Mouse (Mus musculus): ENCODE results near the gene Hmgn3.
"Not testable (repeated sequence)": the region's sequence is repeated elsewhere in the genome, so short reads cannot be mapped to it uniquely, and the experiment has no call there.

Hmgn3 gene

DNA sequence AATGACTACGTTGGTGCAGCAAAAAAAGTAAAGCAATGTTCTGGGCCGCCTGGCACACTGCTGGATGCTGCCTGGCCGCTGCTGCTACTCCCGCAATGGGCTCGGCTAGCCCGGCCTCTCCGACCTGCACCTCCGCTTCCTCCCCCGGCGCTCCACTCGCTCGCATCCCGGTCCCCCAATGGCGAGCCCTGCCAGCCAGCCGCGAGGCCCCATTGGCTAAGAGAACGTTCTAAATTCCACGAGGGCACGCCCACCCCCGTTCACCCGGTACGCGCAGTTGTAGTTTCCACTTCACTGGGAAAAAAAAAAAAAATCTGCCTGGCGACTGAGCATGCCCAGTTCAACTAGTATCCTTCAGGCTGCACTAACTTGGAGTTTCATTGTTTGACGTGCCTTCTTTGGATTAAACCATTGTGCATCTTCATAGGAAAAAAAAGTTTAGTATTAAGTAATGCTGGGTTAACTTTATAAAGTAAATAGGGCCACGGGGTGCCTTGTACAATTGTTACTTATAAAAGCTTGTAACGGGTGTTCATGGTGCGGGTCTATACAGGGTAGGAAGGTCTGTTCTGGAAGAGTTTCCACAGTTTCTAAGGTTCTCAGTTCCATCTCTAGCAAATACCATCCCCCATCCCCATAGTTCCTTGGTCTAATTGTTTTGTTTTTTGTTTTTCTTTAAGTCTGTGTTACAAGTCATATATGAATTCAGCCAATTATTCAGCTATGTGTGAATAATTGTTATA is at the start of gene Hmgn3:
Gene Hmgn3 (minus strand): TSS at position 240 of the 743 bp plus-strand sequence.
- in situ Hi-C loops (cut with MboI; ENCODE audit: unreplicated experiment in 2 of 2): no loop called here

DNA sequence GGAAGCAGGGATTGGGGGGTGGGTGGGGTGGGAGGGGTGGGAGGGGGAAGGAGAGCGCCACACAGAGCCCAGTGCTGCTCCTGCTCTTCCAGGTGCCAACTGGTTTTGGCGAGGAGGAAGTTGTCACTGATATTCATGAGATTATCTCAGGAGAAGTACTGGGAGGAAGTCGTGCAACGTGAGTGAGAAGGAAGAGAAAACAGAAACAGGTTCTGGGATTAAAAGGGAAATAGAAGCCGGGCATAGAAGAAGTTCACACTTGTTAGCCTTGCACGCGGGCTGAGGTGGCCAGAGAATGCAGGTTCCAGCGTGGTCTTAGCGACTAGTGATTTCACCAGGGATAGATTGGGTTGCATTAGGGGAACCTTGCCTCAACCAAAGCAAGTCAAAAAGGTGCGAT is 49.3 kb upstream of the Hmgn3 start:
- in situ Hi-C loops (cut with MboI; ENCODE audit: unreplicated experiment in 2 of 2): no loop called here

DNA sequence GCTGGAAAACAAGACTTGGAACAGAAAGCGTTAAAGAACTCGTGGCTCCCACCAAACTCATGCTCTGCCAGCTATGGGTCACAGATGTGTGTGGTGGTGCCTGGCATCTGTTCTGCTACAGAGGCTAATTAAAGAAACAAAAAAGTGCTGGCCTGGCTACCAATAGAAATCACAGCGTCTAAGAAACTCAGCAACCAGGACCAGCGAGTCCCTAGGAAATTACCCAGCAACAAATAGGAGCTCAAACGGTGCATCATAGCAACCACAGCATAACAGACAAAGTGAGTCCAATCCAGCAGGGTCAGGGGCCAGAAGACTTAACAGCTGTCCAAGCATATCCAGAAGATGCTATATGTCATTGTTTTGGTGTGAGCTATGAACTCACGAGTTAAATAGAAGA is 48.5 kb upstream of the Hmgn3 start:
- in situ Hi-C loops (cut with MboI; ENCODE audit: unreplicated experiment in 2 of 2): no loop called here

DNA sequence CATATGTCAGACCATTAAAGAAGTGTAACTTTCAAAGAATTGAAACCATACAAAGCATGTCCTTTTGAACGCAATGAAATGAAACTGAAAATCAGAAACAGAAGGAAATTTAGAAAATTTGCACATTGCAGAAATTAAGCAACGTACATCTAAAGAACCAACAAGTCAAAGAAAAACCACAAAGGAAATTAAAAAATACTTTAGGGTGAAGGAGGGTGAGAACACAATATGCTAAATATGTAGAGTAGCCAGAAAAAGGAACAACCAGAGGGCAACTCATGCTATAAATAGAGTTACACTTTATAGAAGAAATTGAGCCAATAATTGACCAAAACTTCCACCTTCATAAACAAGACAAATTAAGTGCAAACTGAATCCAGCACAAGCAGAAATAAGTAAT is 41.3 kb upstream of the Hmgn3 start:
- in situ Hi-C loops (cut with MboI; ENCODE audit: unreplicated experiment in 2 of 2): no loop called here

DNA sequence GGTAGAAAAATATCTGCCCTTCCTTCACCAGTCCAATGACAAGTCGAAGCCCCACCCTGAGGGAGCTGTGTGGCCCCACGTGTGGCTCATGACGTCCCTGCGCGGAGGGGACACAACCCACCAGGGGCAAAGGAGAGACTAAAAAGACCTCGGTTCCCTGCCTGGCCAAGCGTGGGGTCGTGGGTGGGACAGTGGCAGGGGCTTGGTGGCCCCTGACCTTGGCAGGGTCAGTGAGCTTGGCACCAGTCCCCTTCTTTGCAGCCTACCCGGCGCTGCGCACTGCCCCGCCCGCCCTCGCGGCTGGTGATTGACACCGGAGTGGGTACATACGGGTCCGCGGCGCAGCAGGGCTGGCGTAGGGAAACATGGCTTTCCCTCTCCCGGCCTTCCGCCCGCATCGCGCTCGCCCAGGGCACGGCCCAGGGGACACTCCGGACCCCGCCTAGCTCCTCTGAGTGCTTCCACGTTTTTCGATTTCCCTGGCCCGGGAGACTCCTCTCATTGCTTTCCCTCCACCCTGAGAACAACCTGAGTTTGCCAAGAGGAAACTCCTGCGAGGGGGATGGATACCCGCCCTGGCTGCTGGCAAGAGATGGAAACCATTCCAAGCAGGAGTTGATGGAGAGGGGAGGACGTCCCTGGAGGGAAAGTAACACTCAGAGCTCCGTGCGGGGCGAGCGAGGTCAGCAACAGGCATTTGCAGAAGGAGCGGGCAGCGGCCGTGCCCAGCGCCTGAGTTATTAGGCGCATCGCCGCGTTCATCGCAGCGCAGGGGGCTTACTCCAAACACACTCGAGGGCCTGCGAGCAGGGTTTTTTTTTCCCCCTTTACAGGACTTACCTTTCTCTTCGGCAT is 667 bp downstream of the Hmgn3 start:
- in situ Hi-C loops (cut with MboI; ENCODE audit: unreplicated experiment in 2 of 2): no loop called here

DNA sequence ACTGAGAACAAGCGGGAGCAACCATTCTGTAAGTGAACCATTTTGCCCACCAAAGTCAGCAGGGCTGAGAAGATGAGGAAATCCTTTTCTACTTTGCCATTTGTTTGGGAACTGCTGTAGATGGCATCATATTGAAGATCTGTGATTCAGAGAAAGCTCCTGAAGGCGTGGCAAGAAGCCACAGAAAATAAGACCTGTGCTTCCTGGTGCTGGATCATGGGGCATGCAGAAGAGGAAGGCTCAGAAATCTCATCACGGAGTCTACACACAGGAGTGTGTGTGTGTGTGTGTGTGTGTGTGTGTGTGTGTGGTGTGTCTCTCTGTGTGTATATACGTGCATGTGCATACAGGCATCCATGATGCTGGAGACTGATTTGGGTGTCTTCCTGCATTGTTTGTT is 16.7 kb downstream of the Hmgn3 start:
- in situ Hi-C loops (cut with MboI; ENCODE audit: unreplicated experiment in 2 of 2): no loop called here

DNA sequence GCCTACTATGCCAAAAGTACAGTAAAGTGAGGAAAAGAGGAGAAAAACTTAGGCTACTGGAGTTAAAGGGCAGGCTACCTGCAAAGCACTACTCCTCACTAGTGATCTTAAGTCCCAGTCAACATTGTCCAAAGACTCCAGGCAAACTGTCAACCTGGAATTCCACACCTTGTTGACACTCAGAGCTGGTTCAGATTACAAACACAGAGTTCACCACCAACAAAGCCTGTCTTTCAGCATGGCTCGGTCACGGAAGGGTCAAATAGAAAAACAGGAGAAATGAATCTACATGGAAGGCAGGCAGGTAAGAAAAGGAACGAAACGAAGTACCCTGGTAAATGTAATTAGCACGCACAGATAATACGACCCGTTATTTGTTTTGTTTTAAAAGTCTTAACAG is 18.6 kb downstream of the Hmgn3 start:
- in situ Hi-C loops (cut with MboI; ENCODE audit: unreplicated experiment in 2 of 2): no loop called here

DNA sequence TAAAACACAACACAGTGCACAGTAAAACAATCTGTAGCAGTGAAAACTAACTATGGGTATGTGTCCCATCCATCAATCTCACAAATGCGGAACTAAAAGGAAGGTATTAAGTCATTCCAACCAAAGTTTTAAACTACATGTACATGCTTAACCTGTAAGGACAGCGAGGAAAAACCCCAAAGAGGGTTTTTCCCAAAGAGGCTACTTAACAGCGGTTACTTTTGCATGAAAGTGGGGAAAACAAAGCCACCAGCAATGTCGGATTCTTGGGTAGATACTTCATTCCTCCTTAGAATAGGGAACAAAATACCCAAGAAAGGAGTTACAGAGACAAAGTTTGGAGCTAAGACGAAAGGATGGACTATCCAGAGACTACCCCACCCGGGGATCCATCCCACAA is 20.0 kb downstream of the Hmgn3 start:
- in situ Hi-C loops (cut with MboI; ENCODE audit: unreplicated experiment in 2 of 2): not testable (repeated sequence)

DNA sequence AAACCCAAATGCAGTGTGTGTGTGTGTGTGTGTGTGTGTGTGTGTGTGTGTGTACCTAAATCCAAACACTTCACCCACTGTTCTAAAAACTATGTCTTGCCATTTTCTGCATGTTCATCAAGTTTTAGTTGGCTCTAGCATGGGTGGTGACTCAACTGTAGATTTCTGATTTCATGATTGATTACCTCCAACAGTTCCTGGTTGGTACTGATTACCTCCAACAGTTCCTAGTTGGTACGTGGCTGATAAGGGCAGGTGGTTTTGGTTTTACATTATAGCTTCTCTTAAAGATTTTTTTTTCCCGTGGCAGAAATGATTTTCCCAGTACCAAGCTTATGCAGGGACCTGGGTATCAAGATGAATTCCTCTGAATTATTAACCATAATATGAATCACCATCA is 27.3 kb downstream of the Hmgn3 start:
- in situ Hi-C loops (cut with MboI; ENCODE audit: unreplicated experiment in 2 of 2): loop anchor here (10.0 to 25.0 kb wide), 4 partner anchors 164 to 606 kb away; no protein-coding TSS in a partner anchor

DNA sequence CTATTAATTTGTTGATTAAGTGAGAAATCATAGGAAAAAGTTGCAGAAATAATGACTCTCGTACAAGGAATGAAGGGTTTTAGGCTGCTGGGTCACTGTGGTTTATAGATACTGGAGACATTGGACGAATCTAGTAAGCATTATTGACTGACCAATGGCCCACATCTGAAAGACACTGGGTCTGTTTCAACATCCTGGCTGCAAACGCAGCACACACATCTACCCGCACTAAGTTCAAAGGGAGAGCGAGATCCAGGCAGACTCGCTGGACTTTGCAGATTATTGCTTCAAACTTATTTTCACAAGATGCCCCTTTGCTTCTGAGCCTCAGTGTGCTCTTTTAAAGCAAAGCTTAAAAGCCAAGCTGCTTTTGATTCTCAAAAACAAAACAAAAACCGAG is 29.0 kb downstream of the Hmgn3 start:
- in situ Hi-C loops (cut with MboI; ENCODE audit: unreplicated experiment in 2 of 2): loop anchor here (10.0 to 25.0 kb wide), 4 partner anchors 163 to 607 kb away; no protein-coding TSS in a partner anchor

DNA sequence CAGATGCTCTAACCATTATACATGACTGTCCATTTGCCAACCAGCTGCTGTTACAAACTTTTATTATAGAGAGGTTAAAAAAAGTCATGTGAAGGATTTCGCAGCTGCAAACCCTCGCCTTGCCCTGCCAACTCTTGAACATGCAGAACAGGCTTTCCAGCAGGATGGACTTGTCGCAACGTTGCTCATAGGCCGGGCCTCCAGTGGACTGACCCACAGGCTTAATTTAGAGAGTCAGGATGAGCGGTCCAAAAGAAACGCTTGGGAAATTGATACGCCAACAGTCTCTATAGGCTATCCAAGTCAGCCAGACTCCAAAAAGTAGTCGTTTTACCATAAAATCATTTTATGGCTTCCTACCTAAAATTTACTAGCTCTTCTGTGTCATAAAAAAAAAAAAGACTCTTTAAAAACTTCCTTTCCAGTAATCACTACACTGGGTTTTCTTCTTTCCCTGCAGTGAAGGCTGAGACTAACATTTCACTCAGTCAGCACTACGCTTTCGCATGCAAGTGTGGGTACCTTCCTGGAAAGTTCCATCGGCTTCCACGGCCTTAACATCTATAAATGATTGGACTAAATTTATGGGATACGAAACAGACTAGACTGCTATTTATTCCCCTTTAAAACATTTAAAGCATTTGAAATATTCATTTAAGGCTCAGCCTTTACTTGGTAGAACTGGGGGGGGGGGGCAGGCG is 29.6 kb downstream of the Hmgn3 start:
- in situ Hi-C loops (cut with MboI; ENCODE audit: unreplicated experiment in 2 of 2): loop anchor here (10.0 to 25.0 kb wide), 4 partner anchors 162 to 608 kb away; no protein-coding TSS in a partner anchor

DNA sequence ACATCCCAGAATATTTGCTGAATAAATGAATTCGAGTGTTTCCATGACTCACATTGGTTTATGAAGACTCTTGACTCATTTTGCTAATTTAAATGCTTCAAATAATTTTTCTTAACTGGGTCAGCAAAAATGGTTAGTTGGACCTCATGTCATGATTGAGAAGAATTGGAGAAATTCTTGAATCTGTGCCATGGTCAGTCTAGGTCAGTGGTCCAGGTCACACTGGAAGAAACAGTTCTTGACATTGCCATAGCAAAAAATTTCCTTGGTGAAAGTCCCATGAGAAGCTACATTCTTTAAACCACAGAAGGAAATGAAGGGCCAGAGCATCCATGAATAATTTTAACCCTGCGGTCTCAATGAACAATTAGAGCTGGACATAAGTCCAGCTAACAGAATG is 30.8 kb downstream of the Hmgn3 start:
- in situ Hi-C loops (cut with MboI; ENCODE audit: unreplicated experiment in 2 of 2): loop anchor here (10.0 to 25.0 kb wide), 4 partner anchors 161 to 609 kb away; no protein-coding TSS in a partner anchor

DNA sequence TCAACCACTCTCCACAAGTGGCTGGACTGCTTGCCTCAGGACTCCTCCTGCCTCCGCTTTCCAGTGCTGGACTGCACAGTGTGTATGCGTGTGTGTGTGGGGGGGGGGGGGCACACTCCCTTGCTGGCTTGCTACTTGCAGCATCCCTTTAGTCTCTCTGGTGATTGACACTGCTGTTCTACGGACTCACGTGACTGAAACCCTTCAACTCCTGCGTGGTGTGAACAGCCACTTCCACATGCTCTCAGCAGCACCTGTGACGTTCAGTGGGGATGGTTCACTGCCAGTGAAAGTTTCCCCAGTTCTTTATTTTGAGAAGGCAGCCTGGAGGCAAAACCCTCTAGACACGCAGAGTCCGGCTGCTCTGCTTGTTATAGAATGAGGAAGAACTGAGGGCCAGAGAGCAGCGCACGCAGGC is 32.7 kb downstream of the Hmgn3 start:
- in situ Hi-C loops (cut with MboI; ENCODE audit: unreplicated experiment in 2 of 2): loop anchor here (5.0 to 25.0 kb wide), 6 partner anchors 148 to 611 kb away; no protein-coding TSS in a partner anchor

DNA sequence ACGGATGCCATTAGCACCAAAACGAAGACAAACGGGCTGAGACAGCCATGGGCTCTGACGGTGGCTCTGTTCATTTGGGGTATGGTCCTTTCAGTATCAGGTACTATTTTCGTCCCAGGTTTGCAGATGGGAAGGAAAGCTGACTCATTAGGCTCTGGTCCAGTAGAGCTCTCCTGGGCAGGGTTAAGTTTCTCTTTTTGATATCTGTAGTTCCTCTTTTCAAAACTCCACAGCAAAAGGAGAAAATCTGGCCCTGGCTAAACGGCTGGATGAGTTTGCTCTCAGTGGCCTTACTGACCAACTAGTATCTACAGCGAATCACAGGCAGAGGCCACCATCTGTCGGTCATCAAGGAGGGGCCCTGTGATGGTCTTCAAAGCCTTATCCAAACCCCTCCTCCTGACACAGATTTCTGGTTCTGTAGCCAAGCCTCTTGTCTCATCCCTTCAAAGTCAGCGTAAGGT is 34.1 kb downstream of the Hmgn3 start:
- in situ Hi-C loops (cut with MboI; ENCODE audit: unreplicated experiment in 2 of 2): loop anchor here (5.0 to 25.0 kb wide), 6 partner anchors 150 to 612 kb away; no protein-coding TSS in a partner anchor

DNA sequence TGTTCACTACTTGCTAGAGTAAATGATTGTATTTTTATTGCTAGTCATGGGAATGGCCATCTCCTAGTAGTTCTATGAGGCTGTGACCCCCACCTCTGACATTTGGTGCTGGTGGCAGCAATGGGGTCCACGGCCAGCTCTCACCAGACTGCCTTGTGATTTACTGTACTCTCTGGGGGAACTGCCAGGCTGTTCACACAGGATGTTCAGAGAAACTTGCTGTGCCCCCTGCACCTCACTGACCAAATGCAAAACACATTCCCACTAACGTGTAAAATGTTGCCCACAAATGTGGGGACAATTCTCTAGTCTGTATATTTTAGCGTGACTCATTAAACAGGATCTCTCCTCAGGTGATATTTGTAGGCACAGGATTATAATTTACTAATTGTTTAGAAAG is 34.7 kb downstream of the Hmgn3 start:
- in situ Hi-C loops (cut with MboI; ENCODE audit: unreplicated experiment in 2 of 2): loop anchor here (5.0 to 25.0 kb wide), 6 partner anchors 151 to 613 kb away; no protein-coding TSS in a partner anchor

DNA sequence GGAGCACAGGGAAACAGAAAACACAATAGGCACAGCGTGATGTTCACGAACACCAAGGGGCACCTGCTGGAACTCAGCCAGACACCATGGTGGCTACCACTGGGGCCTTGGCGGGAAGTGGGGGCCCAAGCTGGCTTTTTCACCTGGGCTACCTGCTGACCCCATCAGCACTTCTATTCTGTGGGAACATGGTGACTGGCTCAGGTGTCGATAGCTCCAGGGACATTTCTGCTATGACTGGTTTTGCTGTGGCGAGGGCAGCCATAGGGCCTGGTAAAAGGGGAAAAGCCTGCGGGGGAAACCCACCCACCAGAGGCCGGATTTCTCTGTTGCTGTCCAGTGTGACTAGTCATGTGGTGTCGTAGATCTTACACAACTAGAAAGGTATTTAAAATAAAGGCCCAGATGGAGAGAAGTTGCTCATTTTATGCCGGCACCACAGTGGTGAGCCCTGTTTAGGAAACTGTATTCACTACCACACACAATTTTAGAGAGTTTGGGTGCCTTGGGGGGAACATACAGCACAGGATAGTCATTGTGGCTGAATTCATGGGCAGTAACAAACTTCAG is 35.3 kb downstream of the Hmgn3 start:
- in situ Hi-C loops (cut with MboI; ENCODE audit: unreplicated experiment in 2 of 2): loop anchor here (5.0 to 25.0 kb wide), 6 partner anchors 151 to 614 kb away; no protein-coding TSS in a partner anchor

DNA sequence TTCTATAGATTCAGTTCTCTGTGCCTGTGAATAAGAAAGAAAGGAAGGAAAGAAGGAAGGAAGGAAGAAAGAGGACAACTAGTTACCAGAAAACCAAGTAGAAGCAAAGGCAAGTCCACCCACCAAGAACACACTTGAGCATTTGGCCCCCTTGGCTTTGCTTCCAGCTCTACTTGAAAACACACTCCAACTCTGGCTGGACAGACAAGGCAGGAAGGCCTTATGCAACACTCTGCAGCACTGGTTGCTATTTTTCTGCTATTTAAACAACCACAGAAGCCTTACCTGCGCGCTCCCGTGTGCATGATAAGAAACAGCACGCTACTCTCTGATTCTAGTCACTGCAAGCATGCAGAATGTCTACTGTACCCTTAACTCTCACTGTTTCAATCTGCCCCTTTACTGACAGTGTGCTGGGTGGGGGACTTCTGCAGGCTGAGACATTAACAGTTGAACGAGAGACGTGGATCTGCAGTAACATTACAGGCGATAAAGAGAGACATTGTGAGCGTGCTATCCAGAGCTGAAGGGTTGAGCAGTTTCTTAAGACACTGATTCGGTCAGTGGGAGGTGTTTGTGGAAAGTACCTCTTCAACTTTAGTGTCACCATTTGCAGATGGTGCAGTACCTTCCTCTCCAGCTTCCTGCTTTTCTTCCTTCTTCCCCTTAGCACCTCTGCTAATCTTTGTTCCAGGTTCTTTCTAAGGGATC is 35.9 kb downstream of the Hmgn3 start:
- in situ Hi-C loops (cut with MboI; ENCODE audit: unreplicated experiment in 2 of 2): loop anchor here (5.0 to 25.0 kb wide), 6 partner anchors 152 to 614 kb away; no protein-coding TSS in a partner anchor

DNA sequence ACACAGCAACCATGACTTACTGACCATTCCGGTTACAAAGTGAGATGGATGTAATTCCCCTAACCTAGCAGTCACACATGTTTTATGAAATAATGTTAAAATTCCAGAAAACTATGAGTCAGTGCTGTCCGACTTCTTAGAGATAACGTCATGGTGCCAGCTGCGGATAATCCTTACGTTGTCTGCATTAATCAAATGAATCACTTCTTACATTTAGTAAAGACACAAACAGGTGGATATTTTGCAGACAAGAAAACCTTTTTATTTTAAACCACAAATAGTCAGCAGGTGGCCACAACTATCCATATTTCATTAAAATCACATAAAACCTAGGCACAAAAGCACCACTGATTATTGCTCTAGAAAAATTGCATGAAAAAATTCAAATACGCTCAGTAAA is 36.8 kb downstream of the Hmgn3 start:
- in situ Hi-C loops (cut with MboI; ENCODE audit: unreplicated experiment in 2 of 2): loop anchor here (5.0 to 25.0 kb wide), 7 partner anchors 37 to 615 kb away; no protein-coding TSS in a partner anchor

DNA sequence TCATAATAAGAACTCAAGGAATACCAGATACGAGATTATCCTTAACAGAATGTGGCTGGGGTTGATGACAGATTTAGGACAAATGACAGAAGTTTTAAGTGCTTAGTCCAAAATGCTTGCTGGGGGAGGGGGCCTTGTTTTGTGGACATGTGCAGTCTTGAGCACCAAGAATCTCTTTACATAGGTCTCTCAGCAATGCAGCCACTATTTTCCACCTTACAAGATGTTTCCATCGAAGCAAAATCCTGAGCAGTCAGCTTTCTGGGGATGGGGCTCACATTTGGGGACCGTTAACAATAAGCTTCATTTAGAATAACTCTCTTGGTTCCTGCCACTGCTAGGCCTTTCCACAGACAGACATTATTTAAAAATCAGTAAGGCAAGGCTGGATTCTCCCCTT is 37.7 kb downstream of the Hmgn3 start:
- in situ Hi-C loops (cut with MboI; ENCODE audit: unreplicated experiment in 2 of 2): loop anchor here (5.0 to 25.0 kb wide), 3 partner anchors 37 to 503 kb away; no protein-coding TSS in a partner anchor

Measured in v-Abl transformed pro-B cells (cell line).